Mouse (Mus musculus) 416B (cell line): ENCODE measurements around the gene Oit1.
A peak's percentile ranks its signal among the peaks of the same experiment; 100 is the strongest.

Source experiments
- DNase-seq: peaks from one replicate; pipeline ENCODE4 v3.0.0; 2011; ENCODE audit warnings: low read depth

Oit1 gene

DNA sequence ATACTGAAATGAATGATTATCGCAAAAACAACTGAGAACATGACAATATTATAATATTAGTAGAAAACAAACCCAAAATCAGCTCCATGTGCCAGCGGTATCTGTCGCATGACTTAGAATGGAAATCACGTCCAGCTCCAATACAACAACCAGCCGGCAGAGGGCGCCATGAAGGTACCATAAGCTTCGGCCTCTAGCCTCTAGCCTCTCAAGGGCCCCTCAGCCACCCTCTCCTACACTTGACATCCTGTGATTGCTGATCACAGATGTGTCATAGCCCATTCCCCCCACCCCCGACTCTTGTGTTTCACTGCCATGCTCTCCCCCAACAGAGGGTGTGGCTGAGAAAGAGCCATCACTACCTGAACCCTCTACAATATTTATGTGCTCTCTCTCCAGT, 78.3 kb downstream of the Oit1 start:
- peak; percentile 71 for DNase-seq
